Mouse (Mus musculus): Measurements from ENCODE around the gene Rbmxl1.

GRCm38 (mm10) chr8:78556773-78557434, 48.2 kb upstream of the Rbmxl1 start:
- TF ChIP-seq CTCF (IDR thresholded peaks at IDR 0.05): no peak
- TF ChIP-seq POLR2A (IDR thresholded peaks at IDR 0.05; ENCODE audit: insufficient read depth, low read depth, low read length): no peak
